Mouse (Mus musculus) forebrain, embryonic 10.5 days (tissue): ENCODE measurements around the gene Prnp. TPM values are rescaled to one million over a fixed set of nuclear protein-coding genes. Genes with fewer than 3 reads are reported as not detected.

Source experiments
- DNase-seq: peaks from one replicate; pipeline ENCODE4 v3.0.0-alpha.2; 2017; ENCODE audit warnings: low spot score; ENCODE audit errors: extremely low spot score
- H3K27ac ChIP-seq: fragments of 300-500 bp; sonication (generic); 2 replicates; pipeline ENCODE4 v1.5.1; 2016; ENCODE audit warnings: mild to moderate bottlenecking
- H3K27me3 ChIP-seq: fragments of 300-500 bp; sonication (generic); 2 replicates; pipeline ENCODE4 v1.6.1; 2016; ENCODE audit warnings: mild to moderate bottlenecking; ENCODE audit not compliant: poor library complexity, severe bottlenecking
- H3K36me3 ChIP-seq: fragments of 300-500 bp; sonication (generic); replicated peaks from 2 replicates; pipeline ENCODE4 v1.6.1; 2016; ENCODE audit warnings: mild to moderate bottlenecking, moderate library complexity
- H3K4me1 ChIP-seq: fragments of 300-500 bp; sonication (generic); 2 replicates; pipeline ENCODE4 v1.6.1; 2016
- H3K4me3 ChIP-seq: fragments of 300-500 bp; sonication (generic); 2 replicates; pipeline ENCODE4 v1.5.1; 2016; ENCODE audit warnings: mild to moderate bottlenecking, moderate library complexity
- H3K9me3 ChIP-seq: fragments of 300-500 bp; sonication (generic); 2 replicates; pipeline ENCODE4 v1.6.1; 2016; ENCODE audit warnings: mild to moderate bottlenecking, moderate library complexity
- WGBS: fragments of 180-500 bp; shearing (Covaris S2); methylation state at CpG from one replicate; pipeline ENCODE4 v1.1.7; 2016; 5-methylcytosine and 5-hydroxymethylcytosine counted together
- polyA plus RNA-seq: library from polyadenylated mRNA; unstranded; fragments of >200 nt; fragmentation: Nextera tagmentation; extraction: Ambion mirVana; gene quantifications from 2 replicates; pipeline ENCODE4 v1.2.1, GENCODE M21; 2016

Gene Prnp
- polyA plus RNA-seq, 1 experiment from 2014 or later, result 23.2 TPM

- H3K27ac ChIP-seq, result no peak overlapping the region
- 31% methylated on average over 5 of the region's 5 CpGs for WGBS
- H3K4me3 ChIP-seq, result no peak overlapping the region
- DNase-seq, result no peak
- no peaks in the 10 kb centered on the region for H3K9me3 ChIP-seq
- H3K4me1 ChIP-seq, result peaks cover 45% of the 10 kb centered on the region
- H3K36me3 ChIP-seq, result no peaks in the 10 kb centered on the region
- H3K27me3 ChIP-seq, result no peaks in the 10 kb centered on the region
These were observed 17.2 kb upstream of the Prnp start for GRCm38 (mm10) chr2:131892534-131892933.

GRCm38 (mm10) chr2:131895106-131895505 lies 14.6 kb upstream of the Prnp start:
- WGBS, result 86% methylated on average over 2 of the region's 2 CpGs
- no peak for DNase-seq
- no peak overlapping the region for H3K4me3 ChIP-seq
- H3K36me3 ChIP-seq, result no peaks in the 10 kb centered on the region
- H3K27me3 ChIP-seq, result no peaks in the 10 kb centered on the region
- H3K9me3 ChIP-seq, result no peaks in the 10 kb centered on the region
- peaks cover 28% of the 10 kb centered on the region for H3K4me1 ChIP-seq
- no peak overlapping the region for H3K27ac ChIP-seq

GRCm38 (mm10) chr2:131896011-131896410 lies 13.7 kb upstream of the Prnp start:
- no peak for DNase-seq
- Histone ChIP-seq H3K27ac (no peak overlapping the region), H3K9me3 (no peaks in the 10 kb centered on the region), H3K27me3 (no peaks in the 10 kb centered on the region), H3K36me3 (no peaks in the 10 kb centered on the region), H3K4me3 (no peak overlapping the region), H3K4me1 (peaks cover 19% of the 10 kb centered on the region)
- WGBS, result 95% methylated on average over 4 of the region's 4 CpGs

DNA sequence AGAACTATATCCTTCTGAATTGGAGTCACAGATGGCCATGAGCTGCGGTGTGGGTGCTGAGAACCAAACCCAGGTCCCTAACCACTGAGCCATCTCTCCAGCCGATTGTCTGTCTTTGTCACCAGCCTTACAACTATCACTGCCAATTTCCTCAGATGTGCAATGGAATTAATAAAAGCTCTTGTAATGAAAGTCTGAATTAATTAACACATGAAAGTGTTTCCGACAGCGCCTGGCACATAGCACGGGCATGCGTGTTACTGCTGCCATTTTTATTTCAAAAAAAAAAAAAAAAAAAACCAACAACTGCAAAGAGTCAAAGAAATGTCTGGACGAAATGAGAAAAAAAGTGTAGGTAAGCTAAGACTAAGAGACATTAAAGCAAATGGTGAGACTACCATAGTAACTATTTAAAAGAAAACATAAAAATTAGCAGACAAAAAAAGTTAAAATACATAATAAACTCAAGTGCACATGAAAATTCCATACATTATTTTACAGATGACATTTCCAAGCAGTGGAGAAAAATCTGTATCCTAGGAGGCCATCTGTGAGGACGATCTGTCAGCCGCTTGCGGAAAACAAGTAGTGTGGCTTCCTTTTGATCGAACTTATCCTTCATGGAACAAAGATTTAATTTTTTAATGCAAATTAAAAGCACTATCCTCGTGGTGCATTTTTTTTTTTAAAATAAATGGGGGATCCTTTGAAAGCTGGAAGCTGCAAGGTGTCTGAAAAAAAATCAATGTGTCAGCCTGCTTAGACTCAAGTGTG lies 12.2 kb upstream of the Prnp start:
- 93% methylated on average over 12 of the region's 12 CpGs for WGBS

DNA sequence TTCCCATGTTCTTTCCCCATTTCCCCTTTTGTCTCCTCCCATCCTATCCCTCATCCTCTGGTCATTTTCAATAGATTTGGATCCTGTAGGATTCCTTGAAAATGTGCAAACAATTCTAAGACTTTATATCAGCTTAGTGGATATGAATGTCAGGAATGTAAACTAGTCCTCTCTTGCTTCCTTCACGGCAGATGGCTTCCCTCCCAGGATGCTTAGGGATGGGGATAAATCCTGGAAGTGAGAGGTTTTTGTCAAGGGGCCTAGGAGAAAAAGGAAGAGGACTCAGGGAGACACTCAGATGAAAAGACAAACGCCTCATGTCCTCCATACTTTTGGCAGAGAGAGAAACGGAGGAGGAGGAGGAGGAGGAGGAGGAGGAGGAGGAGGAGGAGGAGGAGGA lies 7.3 kb upstream of the Prnp start:
- Histone ChIP-seq H3K4me1 (peaks cover 26% of the 10 kb centered on the region), H3K4me3 (no peak overlapping the region), H3K27me3 (no peaks in the 10 kb centered on the region), H3K9me3 (no peaks in the 10 kb centered on the region), H3K36me3 (no peaks in the 10 kb centered on the region), H3K27ac (no peak overlapping the region)
- DNase-seq, result no peak
- 59% methylated on average over 3 of the region's 3 CpGs for WGBS

More for the DNA sequence above, 12.2 kb upstream of the Prnp start:
- H3K4me1 ChIP-seq, result peaks cover 4% of the 10 kb centered on the region
- no peak overlapping the region for H3K4me3 ChIP-seq
- H3K9me3 ChIP-seq, result no peaks in the 10 kb centered on the region
- H3K27me3 ChIP-seq, result no peaks in the 10 kb centered on the region
- H3K36me3 ChIP-seq, result no peaks in the 10 kb centered on the region
- no peak overlapping the region for H3K27ac ChIP-seq
- no peak for DNase-seq

DNA sequence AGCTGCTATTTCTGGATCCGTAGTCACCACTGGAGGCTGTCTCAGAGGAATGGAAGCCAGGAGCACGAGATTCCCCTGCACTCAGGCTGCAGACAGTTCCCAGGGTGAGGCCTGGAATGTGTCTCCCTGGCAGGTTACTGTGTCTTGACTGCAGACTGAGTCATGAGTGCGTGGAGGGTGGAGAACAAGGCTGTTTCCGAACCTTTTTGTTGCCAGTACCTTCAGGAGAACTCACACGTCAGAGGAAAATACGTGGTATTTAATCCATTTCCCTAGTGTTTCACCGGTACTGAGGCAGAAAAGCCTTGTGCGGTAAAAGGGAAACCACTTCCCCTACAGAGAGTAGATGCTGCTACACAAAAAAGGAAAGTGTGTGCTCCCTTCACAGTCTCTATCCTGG lies 6.9 kb upstream of the Prnp start:
- Histone ChIP-seq H3K4me1 (peaks cover 26% of the 10 kb centered on the region), H3K27me3 (peaks cover under 1% of the 10 kb centered on the region; the same call in 1 of the 2 replicates), H3K4me3 (no peak overlapping the region), H3K9me3 (no peaks in the 10 kb centered on the region), H3K27ac (no peak overlapping the region), H3K36me3 (no peaks in the 10 kb centered on the region)
- no peak for DNase-seq
- 69% methylated on average over 8 of the region's 8 CpGs for WGBS

GRCm38 (mm10) chr2:131905025-131905424 lies 4.7 kb upstream of the Prnp start:
- Histone ChIP-seq H3K36me3 (no peaks in the 10 kb centered on the region), H3K27me3 (peaks cover 14% of the 10 kb centered on the region), H3K27ac (no peak overlapping the region), H3K4me3 (no peak overlapping the region), H3K4me1 (peaks cover 40% of the 10 kb centered on the region), H3K9me3 (no peaks in the 10 kb centered on the region)
- WGBS, result 83% methylated on average over 5 of the region's 5 CpGs
- no peak for DNase-seq

- Histone ChIP-seq H3K9me3 (no peaks in the 10 kb centered on the region), H3K4me1 (peaks cover 48% of the 10 kb centered on the region), H3K36me3 (no peaks in the 10 kb centered on the region), H3K27me3 (peaks cover 22% of the 10 kb centered on the region), H3K27ac (no peak overlapping the region), H3K4me3 (no peak overlapping the region)
- 75% methylated on average over 6 of the region's 6 CpGs for WGBS
- DNase-seq, result no peak
These were observed 4.0 kb upstream of the Prnp start for GRCm38 (mm10) chr2:131905776-131906175.

GRCm38 (mm10) chr2:131906266-131906665 lies 3.5 kb upstream of the Prnp start:
- peaks cover 53% of the 10 kb centered on the region for H3K4me1 ChIP-seq
- H3K4me3 ChIP-seq, result no peak overlapping the region
- H3K27me3 ChIP-seq, result peaks cover 27% of the 10 kb centered on the region
- H3K27ac ChIP-seq, result no peak overlapping the region
- H3K9me3 ChIP-seq, result no peaks in the 10 kb centered on the region
- H3K36me3 ChIP-seq, result no peaks in the 10 kb centered on the region
- no peak for DNase-seq
- 89% methylated on average over 3 of the region's 3 CpGs for WGBS

- Histone ChIP-seq H3K4me3 (no peak overlapping the region), H3K27me3 (peaks cover 31% of the 10 kb centered on the region), H3K9me3 (no peaks in the 10 kb centered on the region), H3K36me3 (no peaks in the 10 kb centered on the region), H3K27ac (no peak overlapping the region), H3K4me1 (peaks cover 58% of the 10 kb centered on the region)
- DNase-seq, result no peak
- 100% methylated on average over 1 of the region's 1 CpGs for WGBS
These were observed 2.9 kb upstream of the Prnp start for GRCm38 (mm10) chr2:131906846-131907245.

GRCm38 (mm10) chr2:131907311-131907710 lies 2.4 kb upstream of the Prnp start:
- 90% methylated on average over 5 of the region's 5 CpGs for WGBS
- DNase-seq, result no peak
- H3K4me1 ChIP-seq, result peaks cover 61% of the 10 kb centered on the region
- no peaks in the 10 kb centered on the region for H3K9me3 ChIP-seq
- no peaks in the 10 kb centered on the region for H3K36me3 ChIP-seq
- H3K27me3 ChIP-seq, result peaks cover 31% of the 10 kb centered on the region
- no peak overlapping the region for H3K4me3 ChIP-seq
- no peak overlapping the region for H3K27ac ChIP-seq

DNA sequence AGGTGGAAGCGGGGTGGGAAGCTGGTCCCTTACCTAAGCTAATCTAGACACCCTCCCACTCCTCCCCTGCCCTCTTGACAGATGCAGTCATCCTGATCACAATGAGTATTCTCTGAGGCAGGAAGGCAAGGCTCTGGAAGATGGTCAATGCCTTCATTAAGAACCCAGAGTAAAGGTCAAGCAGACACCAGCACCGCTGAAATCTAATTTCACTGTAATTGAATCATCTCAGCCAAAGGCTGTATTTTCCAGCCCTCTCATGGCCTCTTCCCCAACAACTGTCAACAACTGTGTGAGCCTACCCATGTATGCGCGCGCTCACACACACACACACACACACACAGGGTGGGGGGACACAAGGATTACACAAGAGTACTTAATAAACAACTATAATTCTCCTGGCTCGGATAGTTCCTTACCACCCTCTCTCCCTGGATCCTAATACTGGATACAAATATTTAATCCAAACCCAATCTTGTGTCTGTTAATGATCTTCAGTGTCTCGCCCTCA lies 1.3 kb upstream of the Prnp start:
- Histone ChIP-seq H3K4me1 (peaks cover 53% of the 10 kb centered on the region), H3K36me3 (no peaks in the 10 kb centered on the region), H3K27ac (no peak overlapping the region), H3K9me3 (no peaks in the 10 kb centered on the region), H3K4me3 (no peak overlapping the region), H3K27me3 (peaks cover 31% of the 10 kb centered on the region)
- DNase-seq, result no peak
- 87% methylated on average over 7 of the region's 7 CpGs for WGBS

- H3K9me3 ChIP-seq, result no peaks in the 10 kb centered on the region
- H3K27me3 ChIP-seq, result peaks cover 31% of the 10 kb centered on the region
- peaks cover 49% of the 10 kb centered on the region for H3K4me1 ChIP-seq
- 82% methylated on average over 1 of the region's 1 CpGs for WGBS
- H3K36me3 ChIP-seq, result no peaks in the 10 kb centered on the region
- H3K27ac ChIP-seq, result no peak overlapping the region
- peak overlapping the region; percentile 79; the same call in 1 of the 2 replicates for H3K4me3 ChIP-seq
- no peak for DNase-seq
These were observed 822 bp upstream of the Prnp start for GRCm38 (mm10) chr2:131908906-131909305.
